Mouse (Mus musculus): ENCODE measurements around the gene Entpd5.
"Not testable (repeated sequence)": the region's sequence is repeated elsewhere in the genome, so short reads cannot be mapped to it uniquely, and the experiment has no call there.

Entpd5 gene

DNA sequence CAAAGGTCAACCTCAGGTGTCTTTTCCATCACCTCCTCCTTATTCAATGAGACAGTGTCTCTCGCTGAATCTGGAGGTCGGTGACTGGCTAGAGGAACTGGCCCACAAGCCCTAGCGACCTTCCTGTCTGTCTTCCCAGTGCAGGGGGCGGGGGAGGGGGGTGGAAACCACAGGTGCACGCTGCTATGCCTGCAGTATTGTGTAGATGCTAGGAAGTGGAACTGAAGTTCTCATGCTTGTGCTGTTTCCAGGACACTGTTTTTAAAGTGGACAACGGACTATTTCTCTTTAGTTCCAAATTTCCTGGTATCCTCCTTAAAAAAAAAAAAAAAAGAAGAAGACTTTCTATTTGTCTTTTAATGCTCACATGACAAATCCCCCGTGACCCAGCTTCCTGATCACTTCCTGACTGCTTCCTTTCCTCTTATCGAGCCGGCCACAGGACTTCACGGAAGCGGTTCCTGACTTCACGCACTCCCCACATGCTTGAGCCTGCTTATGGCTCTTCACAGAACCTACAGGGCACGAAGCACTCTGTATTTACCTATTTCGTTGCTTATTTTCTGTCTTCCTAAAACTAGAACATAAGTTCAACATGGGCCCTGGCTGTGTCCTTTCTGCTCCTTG lies 19.9 kb downstream of the Entpd5 start:
- Histone ChIP-seq H3K36me3 (ENCODE audit: control insufficient read depth, insufficient read depth, low read length, poor library complexity, severe bottlenecking) (peaks cover 7% of the 10 kb centered on the region), H3K27me3 (ENCODE audit: control insufficient read depth, insufficient read depth, low read length, poor library complexity, severe bottlenecking) (no peaks in the 10 kb centered on the region)
- peak; percentile 76 for DNase-seq (ENCODE audit: low read depth, low spot score)

DNA sequence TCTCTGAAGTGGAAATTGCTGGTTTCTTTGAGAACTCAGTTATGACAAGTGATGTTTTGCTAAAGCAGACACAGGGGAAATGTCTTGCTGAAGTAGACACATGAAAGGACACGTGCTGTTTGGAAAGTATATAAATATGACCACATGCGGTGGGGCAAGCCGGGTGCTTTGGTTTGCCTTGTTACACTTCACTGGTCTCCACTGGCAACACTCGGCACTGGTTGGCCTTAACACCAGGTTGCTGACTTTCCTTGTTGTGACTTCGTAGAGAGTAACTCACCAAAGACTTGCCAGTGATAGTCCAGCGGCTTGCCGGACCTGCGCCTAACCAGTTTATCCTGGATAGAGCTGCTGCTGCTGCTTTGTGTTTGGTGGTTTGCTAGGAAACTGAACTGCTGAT lies 20.7 kb downstream of the Entpd5 start:
- H3K27me3 ChIP-seq (ENCODE audit: control insufficient read depth, insufficient read depth, low read length, poor library complexity, severe bottlenecking): no peaks in the 10 kb centered on the region
- H3K36me3 ChIP-seq (ENCODE audit: control insufficient read depth, insufficient read depth, low read length, poor library complexity, severe bottlenecking): peaks cover 7% of the 10 kb centered on the region
- peak; percentile 61 for DNase-seq (ENCODE audit: low read depth, low spot score)

DNA sequence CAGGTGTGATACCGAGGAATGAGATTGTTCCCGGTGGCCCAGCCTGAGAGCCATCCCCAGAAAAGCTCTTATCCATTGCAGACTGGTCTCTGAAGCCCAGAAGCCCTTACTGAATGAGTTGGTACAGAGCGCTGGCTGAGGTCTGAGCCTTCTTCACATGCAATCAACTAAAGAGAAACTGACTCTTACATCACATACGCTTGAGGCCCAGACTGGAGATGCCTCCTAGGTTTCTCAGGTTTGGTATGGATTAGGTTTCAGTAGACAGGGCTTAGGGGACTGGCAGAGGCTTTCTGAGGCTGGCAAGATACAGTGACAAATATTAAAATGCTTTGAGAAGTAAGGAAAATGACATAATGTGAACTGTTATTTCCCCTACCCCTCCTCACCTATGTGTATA lies 23.4 kb downstream of the Entpd5 start:
- DNase-seq (ENCODE audit: low read depth, low spot score): no peak
- Histone ChIP-seq H3K27me3 (ENCODE audit: control insufficient read depth, insufficient read depth, low read length, poor library complexity, severe bottlenecking) (no peaks in the 10 kb centered on the region), H3K36me3 (ENCODE audit: control insufficient read depth, insufficient read depth, low read length, poor library complexity, severe bottlenecking) (peaks cover 5% of the 10 kb centered on the region)

DNA sequence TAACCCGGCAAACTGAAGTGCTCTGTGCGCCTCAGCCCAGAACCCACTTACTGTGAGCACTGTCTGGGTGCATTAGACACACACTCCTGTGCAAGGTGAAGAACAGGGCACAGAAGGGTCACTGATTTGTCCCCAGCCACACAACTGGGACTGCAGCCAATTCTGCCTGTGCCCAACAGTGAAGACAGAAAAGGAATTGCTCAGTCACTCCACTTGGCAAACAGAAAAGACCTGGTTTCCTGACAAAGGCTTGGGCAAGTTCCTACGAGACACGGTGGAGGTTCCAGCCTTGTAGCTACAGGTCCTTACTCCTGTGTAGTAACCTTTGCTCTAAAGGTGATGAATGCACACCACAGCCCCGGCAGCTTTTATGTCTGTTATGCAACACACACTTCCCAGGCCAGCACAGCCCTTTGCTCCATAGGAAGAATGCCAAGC lies 24.2 kb downstream of the Entpd5 start:
- H3K36me3 ChIP-seq (ENCODE audit: control insufficient read depth, insufficient read depth, low read length, poor library complexity, severe bottlenecking): peaks cover 5% of the 10 kb centered on the region
- H3K27me3 ChIP-seq (ENCODE audit: control insufficient read depth, insufficient read depth, low read length, poor library complexity, severe bottlenecking): no peaks in the 10 kb centered on the region
- DNase-seq (ENCODE audit: low read depth, low spot score): no peak

DNA sequence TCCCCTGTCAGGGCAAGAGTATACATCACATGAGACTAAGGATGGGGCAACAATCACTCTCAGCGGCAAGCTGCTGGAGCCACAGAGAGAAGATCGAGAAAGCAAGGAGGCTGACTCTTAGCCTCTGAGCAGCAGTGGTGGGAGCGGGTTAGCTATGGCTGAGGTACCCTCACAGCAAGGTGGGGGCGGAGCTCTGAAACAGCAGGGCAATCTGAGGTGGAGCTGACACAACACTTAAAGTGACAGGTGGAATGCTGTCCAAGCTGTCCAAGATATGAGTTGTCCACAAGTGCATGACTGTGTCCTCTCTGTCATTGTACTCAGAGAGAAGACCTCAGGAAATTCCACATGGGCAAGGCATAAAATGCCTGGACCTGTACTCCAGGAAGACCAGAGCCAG lies 26.5 kb downstream of the Entpd5 start:
- H3K36me3 ChIP-seq (ENCODE audit: control insufficient read depth, insufficient read depth, low read length, poor library complexity, severe bottlenecking): peaks cover 11% of the 10 kb centered on the region
- no peaks in the 10 kb centered on the region for H3K27me3 ChIP-seq (ENCODE audit: control insufficient read depth, insufficient read depth, low read length, poor library complexity, severe bottlenecking)
- no peak for DNase-seq (ENCODE audit: low read depth, low spot score)

DNA sequence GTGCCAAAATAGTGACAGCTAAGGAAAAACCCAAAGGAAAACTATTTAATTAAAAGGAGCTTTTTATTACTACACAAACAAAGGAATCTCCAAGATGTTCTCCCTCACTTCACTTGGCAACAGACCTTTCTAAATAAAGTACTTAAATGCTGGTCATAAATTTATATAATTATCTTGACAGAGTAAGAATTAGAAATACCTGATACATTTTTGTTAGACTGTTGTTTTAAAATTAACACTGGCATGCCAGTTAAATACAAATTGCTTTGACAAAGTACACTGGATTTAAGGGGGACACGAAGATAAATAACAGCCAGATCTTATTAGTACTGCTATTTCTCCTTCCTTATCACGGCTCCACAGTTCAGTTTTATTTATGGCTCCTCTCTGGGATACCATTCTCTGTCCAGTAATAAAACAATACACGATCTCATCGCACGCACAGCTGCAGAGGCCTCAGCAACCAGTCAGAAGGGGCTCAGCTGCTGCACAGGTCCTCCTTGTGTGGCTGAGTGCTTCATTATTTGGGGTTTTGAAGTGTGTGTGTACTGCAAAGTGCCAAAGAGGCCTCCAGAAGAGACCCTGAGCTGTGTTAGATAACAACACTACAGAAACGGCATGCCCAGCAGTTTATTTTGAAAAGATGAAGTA lies 34.9 kb downstream of the Entpd5 start:
- H3K27me3 ChIP-seq (ENCODE audit: control insufficient read depth, insufficient read depth, low read length, poor library complexity, severe bottlenecking): no peaks in the 10 kb centered on the region
- H3K36me3 ChIP-seq (ENCODE audit: control insufficient read depth, insufficient read depth, low read length, poor library complexity, severe bottlenecking): peaks cover 19% of the 10 kb centered on the region
- DNase-seq (ENCODE audit: low read depth, low spot score): no peak

DNA sequence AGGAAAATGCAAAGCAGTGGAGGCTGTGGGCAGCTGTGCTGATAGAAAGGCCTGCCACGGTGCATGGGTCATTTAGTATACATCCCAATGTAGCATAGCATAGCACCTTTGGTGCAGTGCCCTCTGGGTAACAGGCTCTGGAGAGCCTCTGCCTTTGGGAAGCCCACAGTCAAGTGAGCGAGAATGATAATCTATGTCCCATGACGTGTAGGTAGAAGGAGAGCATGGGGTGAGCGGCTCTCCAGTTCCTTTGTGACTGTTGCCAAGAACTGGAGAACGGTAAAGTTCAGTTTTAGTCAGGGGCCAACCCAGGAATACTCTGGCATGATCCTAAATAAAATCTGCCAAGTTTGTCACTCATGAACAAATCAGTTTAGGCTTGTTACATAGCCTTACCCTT lies 37.2 kb downstream of the Entpd5 start:
- peaks cover 15% of the 10 kb centered on the region for H3K36me3 ChIP-seq (ENCODE audit: control insufficient read depth, insufficient read depth, low read length, poor library complexity, severe bottlenecking)
- no peaks in the 10 kb centered on the region for H3K27me3 ChIP-seq (ENCODE audit: control insufficient read depth, insufficient read depth, low read length, poor library complexity, severe bottlenecking)
- DNase-seq (ENCODE audit: low read depth, low spot score): no peak

DNA sequence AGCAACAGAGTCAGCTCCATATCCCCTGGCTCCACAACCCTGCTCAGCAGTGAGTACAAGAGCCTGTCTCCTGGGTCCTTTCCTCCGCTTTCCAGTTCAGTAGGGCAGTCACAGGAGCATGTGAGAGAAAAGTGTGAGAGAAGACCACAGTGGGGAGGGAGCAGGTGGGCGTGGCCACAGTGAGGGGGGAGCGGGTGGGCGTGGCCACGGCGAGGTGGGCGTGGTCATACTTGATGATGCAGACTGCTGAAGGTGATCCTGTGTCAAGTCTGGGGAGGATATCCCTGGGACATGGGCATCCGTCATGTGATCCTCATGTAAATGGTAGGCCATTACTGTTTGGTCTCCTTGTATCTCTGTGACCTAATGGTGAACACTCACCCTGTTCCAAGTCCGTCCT lies 41.9 kb downstream of the Entpd5 start:
- Histone ChIP-seq H3K27me3 (ENCODE audit: control insufficient read depth, insufficient read depth, low read length, poor library complexity, severe bottlenecking) (no peaks in the 10 kb centered on the region; the same call in 1 of the 2 replicates), H3K36me3 (ENCODE audit: control insufficient read depth, insufficient read depth, low read length, poor library complexity, severe bottlenecking) (peaks cover 11% of the 10 kb centered on the region; the same call in 1 of the 2 replicates)
- peak; percentile 20 for DNase-seq (ENCODE audit: low read depth, low spot score)

DNA sequence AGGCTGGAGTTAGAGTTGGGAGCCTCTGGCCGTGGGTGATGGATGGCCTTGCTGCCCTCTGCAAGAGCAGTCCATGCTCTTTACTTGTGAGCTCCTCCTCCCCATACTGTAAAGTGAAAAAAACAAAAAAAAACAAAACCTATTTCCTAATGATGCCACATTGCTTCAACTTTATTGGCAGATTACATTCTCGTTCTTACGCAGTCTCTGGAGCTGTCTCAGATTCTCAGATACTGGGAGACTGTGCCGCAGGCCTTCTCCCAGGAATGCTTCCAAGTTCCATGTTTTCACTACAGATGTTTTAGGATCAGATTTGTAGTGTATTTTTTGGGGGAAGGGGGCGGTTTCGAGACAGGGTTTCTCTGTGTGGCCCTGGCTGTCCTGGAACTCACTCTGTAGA lies 43.7 kb downstream of the Entpd5 start:
- Histone ChIP-seq H3K36me3 (ENCODE audit: control insufficient read depth, insufficient read depth, low read length, poor library complexity, severe bottlenecking) (peaks cover 4% of the 10 kb centered on the region; the same call in 1 of the 2 replicates), H3K27me3 (ENCODE audit: control insufficient read depth, insufficient read depth, low read length, poor library complexity, severe bottlenecking) (no peaks in the 10 kb centered on the region; the same call in 1 of the 2 replicates)
- no peak for DNase-seq (ENCODE audit: low read depth, low spot score)

DNA sequence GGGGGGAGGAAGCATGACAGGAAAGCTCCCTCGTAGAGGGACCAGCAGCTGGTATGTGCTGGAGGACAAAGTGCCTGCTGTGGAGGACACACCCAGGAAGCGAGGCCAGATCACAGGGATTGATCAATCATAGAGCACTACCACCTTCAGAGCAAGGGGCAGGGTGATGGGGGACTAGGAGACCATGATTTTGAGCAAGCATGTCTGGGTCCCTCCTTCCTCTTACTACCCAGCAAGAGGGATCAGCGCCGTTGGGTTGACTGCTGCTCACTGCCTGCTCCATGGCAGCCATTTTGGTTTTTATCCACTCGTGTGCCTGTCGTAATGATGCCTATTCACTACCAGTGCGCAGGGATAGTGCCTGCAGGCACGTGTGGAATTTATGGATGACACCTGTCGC lies 44.5 kb downstream of the Entpd5 start:
- no peak for DNase-seq (ENCODE audit: low read depth, low spot score)
- no peaks in the 10 kb centered on the region; the same call in 1 of the 2 replicates for H3K27me3 ChIP-seq (ENCODE audit: control insufficient read depth, insufficient read depth, low read length, poor library complexity, severe bottlenecking)

DNA sequence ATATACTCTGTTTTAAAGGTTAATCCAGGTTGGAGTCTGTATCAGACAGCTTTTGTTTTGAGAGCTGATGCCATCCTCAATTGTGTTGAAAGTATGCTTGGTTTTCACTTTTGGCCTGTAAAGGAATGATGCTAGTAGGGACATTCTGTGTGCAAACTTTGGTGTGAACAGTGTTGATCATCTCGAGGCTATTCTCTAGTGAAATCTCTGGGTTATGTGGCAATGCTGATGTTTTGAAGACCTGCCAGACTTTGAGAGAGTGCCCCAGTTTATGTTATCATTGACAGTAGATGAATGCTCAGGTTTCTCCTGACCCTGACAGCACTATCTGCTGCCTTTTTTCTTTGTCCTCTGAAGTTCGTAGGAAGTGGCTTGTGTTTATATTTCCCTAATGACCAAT lies 46.0 kb downstream of the Entpd5 start:
- no peak for DNase-seq (ENCODE audit: low read depth, low spot score)
- no peaks in the 10 kb centered on the region; the same call in 1 of the 2 replicates for H3K27me3 ChIP-seq (ENCODE audit: control insufficient read depth, insufficient read depth, low read length, poor library complexity, severe bottlenecking)

More for the DNA sequence above, 44.5 kb downstream of the Entpd5 start:
- H3K36me3 ChIP-seq (ENCODE audit: control insufficient read depth, insufficient read depth, low read length, poor library complexity, severe bottlenecking): peaks cover 4% of the 10 kb centered on the region; the same call in 1 of the 2 replicates

DNA sequence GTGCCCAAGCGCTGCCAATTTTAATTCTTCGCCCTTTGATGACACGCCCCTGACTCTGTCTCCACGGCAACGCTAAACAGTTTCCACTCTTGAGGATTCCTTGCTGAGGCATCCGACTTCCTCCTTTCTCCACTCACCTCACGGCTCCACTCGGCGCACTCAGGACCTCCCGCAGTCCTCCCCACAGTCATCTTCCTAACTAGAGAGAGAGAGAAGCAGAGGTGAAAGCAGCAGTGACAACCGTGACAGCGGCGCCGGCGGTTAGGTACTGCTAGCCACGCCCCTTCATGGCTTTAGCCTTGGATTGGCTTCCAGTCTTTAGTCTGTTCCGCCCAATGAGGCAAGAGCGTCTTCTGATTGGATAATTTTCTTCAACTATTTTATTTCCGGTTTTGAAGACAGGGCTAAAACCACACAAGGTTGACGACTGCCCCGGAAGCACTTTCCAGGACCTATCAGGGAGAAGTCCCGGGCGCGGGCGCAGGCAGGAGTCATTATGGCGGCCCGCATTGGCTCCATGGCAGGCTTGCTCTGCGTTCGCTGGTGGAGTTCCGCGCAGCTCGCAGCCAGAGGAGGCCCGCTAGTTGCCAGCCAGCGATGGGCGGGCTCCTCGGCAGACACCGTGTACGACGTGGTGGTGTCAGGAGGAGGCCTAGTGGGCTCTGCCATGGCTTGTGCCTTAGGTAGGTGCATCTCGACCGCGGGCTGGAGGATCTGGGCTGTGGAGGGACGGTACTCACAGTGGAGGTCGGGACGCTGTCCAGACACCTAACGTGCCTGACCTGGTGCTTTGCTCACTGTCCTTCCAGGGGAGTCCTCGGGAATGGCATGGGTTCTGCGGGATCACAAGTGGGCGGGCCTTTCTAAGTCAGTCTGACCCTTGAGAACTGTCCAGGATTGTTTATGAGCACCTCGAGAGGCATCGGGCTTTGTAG lies 47.0 kb downstream of the Entpd5 start, which contains the start of the genes Coq6 and Fam161b:
Coq6 (plus strand) TSS at position 103 of the 935 bp plus-strand sequence.
Fam161b (minus strand) TSS at position 279 of the 935 bp plus-strand sequence.
- Histone ChIP-seq H3K27me3 (ENCODE audit: control insufficient read depth, insufficient read depth, low read length, poor library complexity, severe bottlenecking) (no peaks in the 10 kb centered on the region; the same call in 1 of the 2 replicates), H3K36me3 (ENCODE audit: control insufficient read depth, insufficient read depth, low read length, poor library complexity, severe bottlenecking) (peaks cover 1% of the 10 kb centered on the region; the same call in 1 of the 2 replicates)
- peak; percentile 98 for DNase-seq (ENCODE audit: low read depth, low spot score)

More for the DNA sequence above, 46.0 kb downstream of the Entpd5 start:
- H3K36me3 ChIP-seq (ENCODE audit: control insufficient read depth, insufficient read depth, low read length, poor library complexity, severe bottlenecking): peaks cover 4% of the 10 kb centered on the region; the same call in 1 of the 2 replicates

DNA sequence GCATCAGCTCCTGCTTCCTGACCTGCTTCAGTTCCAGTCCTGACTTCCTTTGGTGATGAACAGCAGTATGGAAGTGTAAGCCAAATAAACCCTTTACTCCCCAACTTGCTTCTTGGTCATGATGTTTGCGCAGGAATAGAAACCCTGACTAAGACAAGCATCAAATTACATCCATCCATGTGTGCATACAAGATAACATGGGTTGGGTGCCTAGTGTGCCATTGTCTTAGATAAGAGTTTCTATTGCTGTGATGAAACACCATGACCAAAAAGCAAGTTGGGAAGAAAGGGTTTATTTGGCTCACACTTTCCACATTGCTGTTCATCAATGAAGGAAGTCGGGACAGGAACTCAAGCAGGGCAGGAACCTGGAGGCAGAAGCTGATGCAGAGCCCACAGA lies 50.1 kb downstream of the Entpd5 start:
- not testable (repeated sequence) for H3K27me3 ChIP-seq (ENCODE audit: control insufficient read depth, insufficient read depth, low read length, poor library complexity, severe bottlenecking); DNase-seq (ENCODE audit: low read depth, low spot score)

DNA sequence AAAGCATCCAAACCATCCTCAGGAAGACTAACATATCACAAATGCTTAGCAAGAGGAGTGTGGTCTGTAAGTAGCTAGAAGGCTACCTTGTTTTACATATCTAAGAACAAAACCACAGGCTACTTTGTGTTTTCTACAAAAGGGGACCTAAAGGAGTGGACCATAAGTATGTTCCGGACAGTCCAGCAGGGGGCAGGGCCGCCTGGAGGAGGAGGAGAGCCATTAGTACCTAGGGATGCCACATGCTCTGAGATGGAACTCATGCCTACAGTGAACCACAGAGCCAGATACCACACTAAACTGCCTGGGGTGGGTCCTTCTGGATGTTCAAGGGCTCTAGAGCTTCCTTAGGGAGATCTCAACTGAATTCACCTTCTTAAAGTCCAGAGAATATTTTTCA lies 61.6 kb downstream of the Entpd5 start:
- DNase-seq (ENCODE audit: low read depth, low spot score): peak; percentile 55
- Histone ChIP-seq H3K36me3 (ENCODE audit: control insufficient read depth, insufficient read depth, low read length, poor library complexity, severe bottlenecking) (0 out of 2 replicates have a peak, but pooled peaks cover 1% of the 10 kb centered on the region), H3K27me3 (ENCODE audit: control insufficient read depth, insufficient read depth, low read length, poor library complexity, severe bottlenecking) (no peaks in the 10 kb centered on the region)

More for the DNA sequence above, 50.1 kb downstream of the Entpd5 start:
- not testable (repeated sequence) for H3K36me3 ChIP-seq (ENCODE audit: control insufficient read depth, insufficient read depth, low read length, poor library complexity, severe bottlenecking)

All from splenic B cell, adult 2 months (primary cell).